Mouse (Mus musculus): Measurements from ENCODE around the gene Hist3h2ba. TPM values are rescaled to one million over a fixed set of nuclear protein-coding genes. Genes with fewer than 3 reads are reported as not detected.

Hist3h2ba gene
- polyA plus RNA-seq, 1 experiment, result 18.8 TPM

DNA sequence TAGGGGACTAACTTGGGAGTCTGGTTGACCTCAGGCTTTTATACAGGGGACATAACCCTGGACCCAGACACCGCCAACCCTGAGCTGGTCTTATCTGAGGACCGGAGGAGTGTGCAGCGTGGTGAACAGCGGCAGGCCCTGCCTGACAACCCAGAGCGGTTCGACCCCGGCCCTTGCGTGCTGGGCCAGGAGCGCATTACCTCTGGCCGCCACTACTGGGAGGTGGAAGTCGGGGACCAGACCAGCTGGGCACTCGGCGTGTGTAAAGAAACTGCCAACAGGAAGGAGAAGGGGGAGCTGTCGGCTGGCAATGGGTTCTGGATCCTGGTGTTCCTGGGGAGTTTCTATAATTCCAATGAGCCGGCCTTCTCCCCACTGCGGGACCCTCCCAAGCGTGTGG lies 41.4 kb downstream of the Hist3h2ba start:
- no peak overlapping the region for H3K4me3 ChIP-seq (replicated peaks; ENCODE audit: control insufficient read depth, low read depth, low read length)
- no peaks in the 10 kb centered on the region; the same call in 1 of the 2 replicates for H3K4me1 ChIP-seq (ENCODE audit: control insufficient read depth, insufficient read depth, low read length)
- no peak overlapping the region for H3K27ac ChIP-seq (ENCODE audit: control insufficient read depth, insufficient read depth, low read depth, low read length, poor library complexity)
- TF ChIP-seq POLR2A (IDR thresholded peaks at IDR 0.05; ENCODE audit: borderline replicate concordance, control insufficient read depth, low read depth, low read length), result no peak
- TF ChIP-seq CTCF (IDR thresholded peaks at IDR 0.05; ENCODE audit: control insufficient read depth, insufficient read depth, low read length), result no peak
- 91% methylated on average over 17 of the region's 17 CpGs for WGBS

- no peak overlapping the region for H3K27ac ChIP-seq (ENCODE audit: control insufficient read depth, insufficient read depth, low read depth, low read length, poor library complexity)
- WGBS, result 65% methylated on average over 9 of the region's 9 CpGs
- H3K4me1 ChIP-seq (ENCODE audit: control insufficient read depth, insufficient read depth, low read length), result peaks cover 3% of the 10 kb centered on the region
- no peak overlapping the region for H3K4me3 ChIP-seq (replicated peaks; ENCODE audit: control insufficient read depth, low read depth, low read length)
- TF ChIP-seq CTCF (IDR thresholded peaks at IDR 0.05; ENCODE audit: control insufficient read depth, insufficient read depth, low read length) (no peak), POLR2A (IDR thresholded peaks at IDR 0.05; ENCODE audit: borderline replicate concordance, control insufficient read depth, low read depth, low read length) (no peak)
These were observed 42.1 kb downstream of the Hist3h2ba start for GRCm38 (mm10) chr11:58990794-58991193.

GRCm38 (mm10) chr11:58991911-58992310 lies 43.2 kb downstream of the Hist3h2ba start:
- no peak for TF ChIP-seq POLR2A (IDR thresholded peaks at IDR 0.05; ENCODE audit: borderline replicate concordance, control insufficient read depth, low read depth, low read length)
- TF ChIP-seq CTCF (IDR thresholded peaks at IDR 0.05; ENCODE audit: control insufficient read depth, insufficient read depth, low read length), result no peak
- 61% methylated on average over 3 of the region's 3 CpGs for WGBS
- Histone ChIP-seq H3K4me1 (ENCODE audit: control insufficient read depth, insufficient read depth, low read length) (peaks cover 4% of the 10 kb centered on the region), H3K27ac (ENCODE audit: control insufficient read depth, insufficient read depth, low read depth, low read length, poor library complexity) (no peak overlapping the region), H3K4me3 (replicated peaks; ENCODE audit: control insufficient read depth, low read depth, low read length) (no peak overlapping the region)

DNA sequence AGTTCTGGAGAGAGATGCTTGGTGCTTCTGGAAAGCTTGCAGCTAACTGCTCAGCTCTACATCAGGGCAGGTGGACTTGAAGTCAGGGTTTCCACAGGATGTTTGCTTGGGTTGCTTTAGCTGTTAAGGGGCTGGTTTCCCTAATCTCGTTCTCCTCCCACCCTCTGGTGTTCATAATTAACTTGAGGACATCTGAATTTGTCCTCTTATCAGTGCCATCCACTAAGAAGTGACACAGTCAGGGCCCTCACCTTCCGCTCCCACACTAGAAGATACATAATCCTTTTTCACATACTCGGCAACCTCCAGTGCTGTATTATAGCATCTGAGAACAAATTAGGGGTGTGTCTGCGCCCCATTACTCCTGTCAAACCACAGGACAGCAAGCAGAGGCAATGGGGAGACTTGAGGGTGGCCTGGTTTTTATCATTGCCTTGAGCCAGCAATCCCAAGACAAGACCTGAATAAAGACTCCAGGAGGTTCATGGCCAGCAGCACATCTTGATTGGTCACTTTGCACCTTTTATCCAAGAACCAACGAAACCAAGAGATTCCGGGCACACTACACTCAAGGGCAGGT lies 44.5 kb downstream of the Hist3h2ba start:
- Histone ChIP-seq H3K27ac (ENCODE audit: control insufficient read depth, insufficient read depth, low read depth, low read length, poor library complexity) (no peak overlapping the region), H3K4me3 (replicated peaks; ENCODE audit: control insufficient read depth, low read depth, low read length) (no peak overlapping the region), H3K4me1 (ENCODE audit: control insufficient read depth, insufficient read depth, low read length) (peaks cover 4% of the 10 kb centered on the region)
- TF ChIP-seq CTCF (IDR thresholded peaks at IDR 0.05; ENCODE audit: control insufficient read depth, insufficient read depth, low read length), result no peak
- no peak for TF ChIP-seq POLR2A (IDR thresholded peaks at IDR 0.05; ENCODE audit: borderline replicate concordance, control insufficient read depth, low read depth, low read length)
- WGBS, result 65% methylated on average over 6 of the region's 6 CpGs

GRCm38 (mm10) chr11:58994337-58994826 lies 45.7 kb downstream of the Hist3h2ba start:
- 5% methylated on average over 33 of the region's 35 CpGs for WGBS
- no peak for TF ChIP-seq POLR2A (IDR thresholded peaks at IDR 0.05; ENCODE audit: borderline replicate concordance, control insufficient read depth, low read depth, low read length)
- no peak for TF ChIP-seq CTCF (IDR thresholded peaks at IDR 0.05; ENCODE audit: control insufficient read depth, insufficient read depth, low read length)
- peaks cover 4% of the 10 kb centered on the region for H3K4me1 ChIP-seq (ENCODE audit: control insufficient read depth, insufficient read depth, low read length)
- no peak overlapping the region for H3K4me3 ChIP-seq (replicated peaks; ENCODE audit: control insufficient read depth, low read depth, low read length)
- H3K27ac ChIP-seq (ENCODE audit: control insufficient read depth, insufficient read depth, low read depth, low read length, poor library complexity), result no peak overlapping the region

DNA sequence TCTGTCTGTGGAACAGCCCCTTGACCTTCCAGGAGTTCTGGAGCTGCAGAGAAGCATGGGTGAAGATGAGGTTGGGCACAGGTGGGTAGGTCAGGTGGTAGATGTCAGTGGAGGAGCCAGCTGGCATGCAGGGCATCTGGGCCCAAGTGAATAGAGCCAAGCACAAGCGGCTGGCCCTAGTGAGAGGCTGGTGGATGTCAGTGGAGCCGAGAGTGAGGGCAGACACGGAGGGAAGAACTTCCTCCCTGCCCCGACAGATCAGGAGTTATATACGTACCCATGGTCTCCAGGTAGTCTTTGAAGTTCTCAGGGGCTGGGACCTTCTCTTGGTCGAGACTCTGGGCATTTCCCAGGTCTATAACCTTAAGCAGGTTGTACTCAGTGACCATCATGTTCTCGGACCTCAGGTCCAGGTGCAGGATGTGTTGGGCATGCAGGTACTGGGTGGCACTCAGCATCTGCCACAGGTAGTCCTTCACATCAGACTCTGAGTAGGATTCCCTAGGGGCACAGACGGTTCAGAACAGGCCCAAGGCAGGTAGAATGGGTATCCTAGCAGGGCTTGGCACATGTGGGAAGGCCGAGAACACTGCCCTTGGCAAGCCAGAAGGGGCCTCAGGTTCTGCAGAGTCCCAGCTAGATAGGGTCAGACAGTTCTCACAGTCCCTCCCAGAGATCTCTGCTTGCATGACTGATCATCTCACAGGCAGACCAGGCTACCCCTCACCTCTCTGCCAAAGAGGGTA lies 46.5 kb downstream of the Hist3h2ba start:
- no peak for TF ChIP-seq POLR2A (IDR thresholded peaks at IDR 0.05; ENCODE audit: borderline replicate concordance, control insufficient read depth, low read depth, low read length)
- no peak for TF ChIP-seq CTCF (IDR thresholded peaks at IDR 0.05; ENCODE audit: control insufficient read depth, insufficient read depth, low read length)
- peaks cover 4% of the 10 kb centered on the region for H3K4me1 ChIP-seq (ENCODE audit: control insufficient read depth, insufficient read depth, low read length)

DNA sequence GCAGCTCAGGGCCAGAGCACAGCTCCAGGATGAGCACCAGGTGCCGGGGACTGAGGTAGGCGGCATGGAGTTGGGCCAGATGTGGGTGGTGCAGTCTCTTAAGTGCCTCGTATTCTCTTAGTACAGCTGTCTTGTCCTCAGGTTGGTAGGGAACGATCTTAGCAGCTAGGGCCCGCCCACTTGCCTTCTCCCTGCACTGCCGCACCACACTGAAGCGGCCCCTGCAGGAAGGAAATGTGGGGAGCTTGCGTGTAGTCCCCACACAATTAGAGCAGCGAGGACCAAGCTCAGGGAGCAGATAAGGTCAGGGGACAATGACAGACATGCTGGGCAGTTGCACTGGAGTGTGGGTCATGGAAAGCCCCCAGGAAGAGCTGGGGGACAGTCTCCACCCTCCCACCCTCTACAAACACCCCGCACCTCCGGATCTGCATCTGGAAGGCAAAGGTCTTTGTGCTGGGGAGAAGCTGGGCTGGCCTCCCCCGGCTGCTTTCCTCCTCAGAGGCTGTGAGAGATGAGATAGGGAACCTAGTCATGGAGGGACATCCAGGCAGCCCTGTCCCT lies 47.2 kb downstream of the Hist3h2ba start:
- WGBS, result 3% methylated on average over 12 of the region's 12 CpGs
- TF ChIP-seq CTCF (IDR thresholded peaks at IDR 0.05; ENCODE audit: control insufficient read depth, insufficient read depth, low read length) (peak; percentile 31; the same call in 1 of the 2 replicates), POLR2A (IDR thresholded peaks at IDR 0.05; ENCODE audit: borderline replicate concordance, control insufficient read depth, low read depth, low read length) (no peak)
- Histone ChIP-seq H3K4me3 (replicated peaks; ENCODE audit: control insufficient read depth, low read depth, low read length) (no peak overlapping the region), H3K27ac (ENCODE audit: control insufficient read depth, insufficient read depth, low read depth, low read length, poor library complexity) (no peak overlapping the region), H3K4me1 (ENCODE audit: control insufficient read depth, insufficient read depth, low read length) (peaks cover 4% of the 10 kb centered on the region)

More for the DNA sequence above, 46.5 kb downstream of the Hist3h2ba start:
- WGBS, result 63% methylated on average over 9 of the region's 9 CpGs
- Histone ChIP-seq H3K4me3 (replicated peaks; ENCODE audit: control insufficient read depth, low read depth, low read length) (no peak overlapping the region), H3K27ac (ENCODE audit: control insufficient read depth, insufficient read depth, low read depth, low read length, poor library complexity) (no peak overlapping the region)

- 66% methylated on average over 5 of the region's 5 CpGs for WGBS
- Histone ChIP-seq H3K4me1 (ENCODE audit: control insufficient read depth, insufficient read depth, low read length) (peaks cover 4% of the 10 kb centered on the region), H3K4me3 (replicated peaks; ENCODE audit: control insufficient read depth, low read depth, low read length) (no peak overlapping the region), H3K27ac (ENCODE audit: control insufficient read depth, insufficient read depth, low read depth, low read length, poor library complexity) (no peak overlapping the region)
- TF ChIP-seq POLR2A (IDR thresholded peaks at IDR 0.05; ENCODE audit: borderline replicate concordance, control insufficient read depth, low read depth, low read length) (no peak), CTCF (IDR thresholded peaks at IDR 0.05; ENCODE audit: control insufficient read depth, insufficient read depth, low read length) (no peak)
These were observed 48.8 kb downstream of the Hist3h2ba start for GRCm38 (mm10) chr11:58997541-58997940.

Other genes with a start within 250 kb of the Hist3h2ba start
- not detected in 2 replicates for gene Olfr319, start 249.8 kb upstream of the Hist3h2ba start, polyA plus RNA-seq (2011; ENCODE audit: insufficient read depth, insufficient read length, low replicate concordance, missing spikeins)
- gene Olfr318, start 224.9 kb upstream of the Hist3h2ba start, polyA plus RNA-seq (2011; ENCODE audit: insufficient read depth, insufficient read length, low replicate concordance, missing spikeins), result not detected in 2 replicates
- not detected in 2 replicates for gene Olfr317, start 209.7 kb upstream of the Hist3h2ba start, polyA plus RNA-seq (2011; ENCODE audit: insufficient read depth, insufficient read length, low replicate concordance, missing spikeins)
- not detected in 2 replicates for gene Olfr316, start 196.2 kb upstream of the Hist3h2ba start, polyA plus RNA-seq (2011; ENCODE audit: insufficient read depth, insufficient read length, low replicate concordance, missing spikeins)
- gene Olfr315, start 175.7 kb upstream of the Hist3h2ba start, polyA plus RNA-seq (2011; ENCODE audit: insufficient read depth, insufficient read length, low replicate concordance, missing spikeins), result not detected in 2 replicates
- gene Olfr314, start 166.0 kb upstream of the Hist3h2ba start, polyA plus RNA-seq (2011; ENCODE audit: insufficient read depth, insufficient read length, low replicate concordance, missing spikeins), result not detected in 2 replicates
- not detected in 2 replicates for gene Fam183b, start 147.0 kb upstream of the Hist3h2ba start, polyA plus RNA-seq (2011; ENCODE audit: insufficient read depth, insufficient read length, low replicate concordance, missing spikeins)
- gene Olfr313, start 133.9 kb upstream of the Hist3h2ba start, polyA plus RNA-seq (2011; ENCODE audit: insufficient read depth, insufficient read length, low replicate concordance, missing spikeins), result not detected in 2 replicates
- gene Olfr312, start 119.7 kb upstream of the Hist3h2ba start, polyA plus RNA-seq (2011; ENCODE audit: insufficient read depth, insufficient read length, low replicate concordance, missing spikeins), result not detected in 2 replicates
- not detected in 2 replicates for gene Olfr311, start 109.7 kb upstream of the Hist3h2ba start, polyA plus RNA-seq (2011; ENCODE audit: insufficient read depth, insufficient read length, low replicate concordance, missing spikeins)
- 1.4 and 1.6 TPM in 2 replicates for gene Gm12258, start 101.8 kb upstream of the Hist3h2ba start, polyA plus RNA-seq (2011; ENCODE audit: insufficient read depth, insufficient read length, low replicate concordance, missing spikeins)
- 1.3 and 5.5 TPM in 2 replicates for gene 2810021J22Rik, start 81.7 kb upstream of the Hist3h2ba start, polyA plus RNA-seq (2011; ENCODE audit: insufficient read depth, insufficient read length, low replicate concordance, missing spikeins)
- gene Zfp39, start 44.7 kb upstream of the Hist3h2ba start, polyA plus RNA-seq (2011; ENCODE audit: insufficient read depth, insufficient read length, low replicate concordance, missing spikeins), result 8.4 and 10.2 TPM in 2 replicates
- gene Btnl10, start 31.0 kb upstream of the Hist3h2ba start, polyA plus RNA-seq (2011; ENCODE audit: insufficient read depth, insufficient read length, low replicate concordance, missing spikeins), result 65.1 and 93.5 TPM in 2 replicates
- 108 and 135 TPM in 2 replicates for gene Rnf187, start 10.0 kb upstream of the Hist3h2ba start, polyA plus RNA-seq (2011; ENCODE audit: insufficient read depth, insufficient read length, low replicate concordance, missing spikeins)
- gene Hist3h2a, start 5.8 kb downstream of the Hist3h2ba start, polyA plus RNA-seq (2011; ENCODE audit: insufficient read depth, insufficient read length, low replicate concordance, missing spikeins), result 22.9 and 25.6 TPM in 2 replicates
- 0.29 TPM in 1 of 2 replicates, not detected in the other for gene Trim17, start 5.8 kb downstream of the Hist3h2ba start, polyA plus RNA-seq (2011; ENCODE audit: insufficient read depth, insufficient read length, low replicate concordance, missing spikeins)
- gene Trim11, start 29.2 kb downstream of the Hist3h2ba start, polyA plus RNA-seq (2011; ENCODE audit: insufficient read depth, insufficient read length, low replicate concordance, missing spikeins), result 37.2 and 67.8 TPM in 2 replicates
- 1.3 and 5.0 TPM in 2 replicates for gene Obscn, start 187.5 kb downstream of the Hist3h2ba start, polyA plus RNA-seq (2011; ENCODE audit: insufficient read depth, insufficient read length, low replicate concordance, missing spikeins)
- gene Iba57, start 214.8 kb downstream of the Hist3h2ba start, polyA plus RNA-seq (2011; ENCODE audit: insufficient read depth, insufficient read length, low replicate concordance, missing spikeins), result 15.9 and 19.4 TPM in 2 replicates
- not detected in 2 replicates for gene Gjc2, start 234.3 kb downstream of the Hist3h2ba start, polyA plus RNA-seq (2011; ENCODE audit: insufficient read depth, insufficient read length, low replicate concordance, missing spikeins)
- 40.5 and 53.7 TPM in 2 replicates for gene Guk1, start 243.3 kb downstream of the Hist3h2ba start, polyA plus RNA-seq (2011; ENCODE audit: insufficient read depth, insufficient read length, low replicate concordance, missing spikeins)

All from bone marrow, adult 2 months (tissue).